Mouse (Mus musculus) neutrophil, adult 5-6 weeks (primary cell): ENCODE measurements around the gene Arsa. TPM values are rescaled to one million over a fixed set of nuclear protein-coding genes. Genes with fewer than 3 reads are reported as not detected.

Experiments used
- ATAC-seq: fragments of 151-379, 151-347 bp; 2 replicates; pipeline ENCODE4 v1.8.0; 2017; ENCODE audit warnings: mild to moderate bottlenecking, moderate TSS enrichment; ENCODE audit not compliant: insufficient number of reproducible peaks, poor library complexity, low FRiP score, severe bottlenecking; ENCODE audit errors: extremely low read depth
- total RNA-seq: library from RNA; stranded (forward); fragments of 200-1000 nt; gene quantifications from 2 replicates; pipeline ENCODE4 v1.2.3, GENCODE M21; 2017

Gene Arsa
- total RNA-seq: 13.3 and 14.2 TPM in 2 replicates

GRCm38 (mm10) chr15:89477091-89477491 lies at the start of gene Arsa:
Gene Arsa (minus strand): TSS chr15:89477425.
- no peak for ATAC-seq

DNA sequence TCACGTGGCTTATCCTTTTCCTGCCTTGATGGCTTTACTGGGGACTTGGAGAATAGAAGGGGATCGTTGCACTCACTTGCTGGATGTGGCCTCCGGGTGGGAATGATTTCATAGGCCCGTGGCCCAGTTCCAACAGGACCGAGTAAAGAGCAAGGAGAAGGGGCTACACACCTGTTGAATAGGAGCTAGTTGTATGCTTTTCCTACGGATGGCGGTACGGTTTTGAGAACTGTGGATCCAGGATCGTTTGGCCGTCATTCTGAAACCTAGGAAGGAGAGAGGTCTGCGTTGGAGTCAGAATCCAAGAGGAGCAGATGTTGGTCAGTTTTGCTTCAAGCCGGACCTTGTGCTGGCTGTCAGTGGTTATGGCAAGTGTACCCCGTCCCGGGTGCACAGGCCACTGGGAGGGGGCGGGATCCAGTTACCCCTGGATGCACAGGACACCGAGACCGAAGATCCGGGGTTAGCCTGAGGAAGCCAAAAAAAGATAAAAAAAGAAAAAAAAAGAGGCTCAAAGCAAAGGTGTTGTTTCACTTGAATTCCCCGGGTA lies 49.6 kb upstream of the Arsa start:
- no peak for ATAC-seq

DNA sequence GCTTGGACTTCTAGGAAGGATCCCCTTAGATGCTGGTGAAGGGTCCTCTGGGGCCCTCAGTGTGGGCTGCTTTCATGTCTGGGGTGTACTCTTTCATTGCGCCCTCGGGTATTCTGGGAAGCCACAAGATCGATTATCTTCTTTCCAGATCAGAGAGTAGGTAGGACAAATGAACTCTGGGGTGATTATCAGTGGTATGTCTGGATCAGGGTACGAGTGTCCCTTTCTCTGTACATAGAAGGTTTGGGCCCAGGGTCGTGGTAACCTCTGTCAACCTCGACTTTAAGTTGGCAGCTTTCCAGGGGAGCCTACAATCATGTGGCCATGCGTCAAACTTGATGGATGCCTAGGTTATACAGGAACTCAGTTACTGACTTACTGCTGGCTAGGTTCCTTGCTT lies 48.7 kb upstream of the Arsa start:
- ATAC-seq: no peak

DNA sequence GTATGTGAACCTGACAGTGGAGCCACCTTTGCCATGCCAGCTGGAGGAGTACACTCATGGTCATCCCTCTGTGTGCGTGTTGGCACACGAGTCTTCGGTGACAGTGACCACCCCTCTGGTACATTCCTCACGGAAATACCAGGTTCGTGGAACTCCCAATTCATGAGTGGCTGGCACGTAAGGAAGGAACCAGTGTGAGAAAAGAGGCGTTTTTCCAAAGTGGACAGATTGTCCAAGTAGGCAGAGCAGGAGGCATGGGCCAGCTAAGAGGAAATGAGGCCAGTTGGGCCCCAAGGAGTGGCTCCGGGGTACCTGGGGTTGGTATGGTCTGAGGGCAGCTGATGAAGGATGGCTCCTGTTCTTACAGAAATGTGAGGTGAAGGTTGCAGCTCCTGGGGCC lies 48.2 kb upstream of the Arsa start:
- ATAC-seq: no peak

- ATAC-seq: no peak
Measured at GRCm38 (mm10) chr15:89524611-89525415, 47.6 kb upstream of the Arsa start.

- ATAC-seq: no peak
Measured at GRCm38 (mm10) chr15:89524001-89524571, 46.9 kb upstream of the Arsa start.

DNA sequence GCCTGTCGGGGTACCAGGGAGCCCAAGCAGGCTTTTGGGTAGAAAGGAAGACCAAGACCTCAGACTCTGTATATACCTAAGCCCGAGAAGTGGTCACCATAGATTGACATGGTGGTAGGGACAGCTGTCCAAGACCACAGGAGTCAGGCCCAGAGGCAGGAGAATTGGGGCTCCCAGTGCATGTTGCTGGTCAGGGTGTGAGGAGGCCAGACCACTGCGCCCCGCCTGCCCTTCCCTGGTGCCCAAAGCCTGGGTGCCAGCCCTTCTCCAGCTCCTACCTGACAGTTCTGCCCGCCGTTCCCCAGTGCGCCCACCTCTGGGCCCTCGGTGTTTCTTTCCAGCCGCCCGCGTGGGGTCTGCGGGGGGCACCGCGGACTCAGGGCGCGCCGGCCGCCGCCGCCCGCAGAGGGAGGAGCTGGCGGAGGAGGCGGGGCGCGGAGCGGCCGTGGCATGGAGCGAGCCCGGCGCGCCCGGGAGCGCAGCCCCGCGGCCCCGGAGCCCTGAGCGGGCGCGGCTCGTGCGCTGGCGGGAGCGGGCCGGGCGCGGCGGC lies 46.1 kb upstream of the Arsa start:
- no peak for ATAC-seq

DNA sequence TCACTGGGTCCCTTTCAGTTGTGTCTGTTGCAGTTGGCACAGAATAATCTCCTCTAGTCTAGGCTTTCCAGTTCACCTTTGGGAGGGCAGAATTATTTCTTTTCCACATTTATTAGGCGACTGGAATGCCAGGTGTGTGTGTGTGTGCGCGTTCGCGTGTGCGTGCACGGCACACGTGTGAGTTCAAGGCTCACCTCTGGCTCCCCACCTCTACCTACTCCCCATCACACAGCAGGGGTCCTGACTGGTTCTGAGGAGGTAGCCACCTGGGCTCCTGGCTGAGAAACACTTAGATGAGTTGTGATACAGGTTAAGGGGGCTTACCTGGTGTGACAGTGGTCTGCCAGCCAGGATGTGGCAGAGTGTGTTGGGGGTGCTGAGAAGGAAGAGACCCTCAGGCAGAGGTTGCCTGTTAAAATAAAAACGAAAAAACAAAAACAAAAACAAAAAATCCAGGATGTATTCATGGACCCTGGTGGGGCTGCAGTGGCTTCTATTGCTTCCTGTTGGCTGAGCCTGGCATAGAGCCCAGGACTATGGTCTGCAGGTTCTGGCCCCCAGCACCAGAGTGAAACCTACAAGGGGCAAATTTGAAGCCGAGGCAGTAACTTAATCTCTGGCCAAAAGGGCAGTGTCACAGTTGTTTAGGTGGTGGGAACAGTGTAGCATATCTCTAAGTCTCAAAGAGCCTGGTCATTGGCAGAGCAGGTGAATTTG lies 45.5 kb upstream of the Arsa start:
- no peak for ATAC-seq

DNA sequence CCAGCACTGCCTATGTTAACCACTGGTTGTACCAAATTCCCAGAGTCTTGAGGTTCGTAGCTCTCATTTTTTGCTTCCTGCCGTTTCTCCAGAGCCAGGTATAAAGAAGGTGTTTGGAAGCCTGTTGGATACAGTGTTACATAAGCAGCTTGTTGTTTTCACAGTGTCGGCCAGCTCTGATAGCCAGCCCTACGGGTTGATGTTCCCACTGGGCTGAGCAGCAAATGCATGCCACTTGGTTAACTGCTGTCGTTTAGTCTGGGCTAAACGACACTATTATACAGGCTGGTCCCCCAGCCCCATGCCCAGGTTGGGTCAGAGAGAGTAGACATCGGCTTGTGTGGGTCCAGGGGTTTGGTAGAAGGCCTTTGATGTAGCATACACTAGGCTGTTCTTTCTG lies 44.7 kb upstream of the Arsa start:
- no peak for ATAC-seq

- ATAC-seq: no peak
Measured at GRCm38 (mm10) chr15:89512679-89513078, 35.5 kb upstream of the Arsa start.

- ATAC-seq: no peak
Measured at GRCm38 (mm10) chr15:89507751-89508150, 30.5 kb upstream of the Arsa start.

DNA sequence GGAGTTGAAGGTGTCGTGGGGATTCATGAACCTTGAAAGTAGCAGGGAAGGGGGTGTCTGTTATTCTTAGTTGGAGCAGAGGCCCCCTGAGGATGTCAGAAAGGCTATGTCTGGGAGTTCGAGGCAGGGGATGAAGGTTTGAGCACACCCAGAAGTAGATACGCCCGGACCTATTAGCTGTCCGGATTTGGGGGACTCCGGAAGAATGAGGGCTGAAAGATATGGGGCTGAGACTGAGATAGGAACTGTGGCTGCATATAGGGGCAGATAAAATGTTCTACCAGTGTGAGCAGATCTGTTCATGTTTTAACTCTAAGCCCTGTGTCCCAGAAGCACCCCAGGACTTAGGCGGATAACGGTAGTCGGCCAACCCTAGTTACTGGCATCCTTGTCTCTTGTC lies 27.6 kb upstream of the Arsa start:
- no peak for ATAC-seq

- no peak for ATAC-seq
Measured at GRCm38 (mm10) chr15:89501321-89501720, 24.1 kb upstream of the Arsa start.

DNA sequence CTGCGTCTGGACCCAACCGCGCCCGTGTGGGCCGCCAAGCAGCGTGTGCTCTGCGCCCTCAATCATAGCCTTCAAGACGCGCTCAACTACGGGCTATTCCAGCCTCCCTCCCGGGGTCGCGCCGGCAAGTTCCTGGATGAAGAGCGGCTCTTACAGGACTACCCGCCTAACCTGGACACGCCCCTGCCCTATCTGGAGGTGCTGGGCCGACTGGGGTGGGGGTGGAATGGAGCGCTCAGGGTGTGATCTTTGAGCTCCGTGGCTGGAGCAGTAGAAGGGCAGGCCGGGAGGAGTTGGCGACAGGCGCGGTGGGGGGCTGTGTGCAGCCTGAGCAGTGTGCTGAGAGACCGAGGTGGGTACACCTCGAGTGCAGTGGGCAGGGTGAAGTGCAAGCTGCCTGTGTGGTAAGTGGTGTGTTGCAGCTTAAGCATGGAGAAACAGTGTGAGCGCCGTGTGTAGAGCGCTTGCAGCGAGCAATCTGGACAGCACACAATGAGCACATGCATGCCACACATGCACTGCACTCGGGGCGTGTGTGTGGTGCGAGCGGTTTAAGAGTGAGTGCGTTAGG lies 23.1 kb upstream of the Arsa start:
- ATAC-seq: no peak

DNA sequence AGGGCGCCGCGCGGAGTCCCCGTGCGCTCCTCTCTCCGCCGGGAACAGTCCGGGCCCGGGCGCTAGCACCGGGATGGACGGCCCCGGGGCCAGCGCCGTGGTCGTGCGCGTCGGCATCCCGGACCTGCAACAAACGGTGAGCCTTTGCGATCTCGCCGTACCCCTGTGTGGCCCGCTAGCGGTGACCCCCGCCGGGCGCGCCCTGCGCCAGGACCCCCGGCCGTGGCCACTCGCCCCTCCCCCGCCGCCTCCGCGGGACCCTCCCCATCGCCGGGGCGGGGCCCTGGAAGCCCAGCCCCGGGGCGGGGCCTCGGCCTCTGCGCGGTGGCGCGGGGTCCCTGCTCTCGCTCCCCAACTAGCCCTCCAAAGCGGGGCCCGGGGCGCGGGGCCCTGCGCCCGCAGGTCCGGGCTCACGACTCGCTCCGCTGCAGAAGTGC lies 22.6 kb upstream of the Arsa start:
- ATAC-seq: no peak

GRCm38 (mm10) chr15:89498961-89499688 lies 21.9 kb upstream of the Arsa start, which contains the start of gene Shank3:
Gene Shank3 (plus strand): TSS chr15:89499623.
- ATAC-seq: no peak

- no peak for ATAC-seq
Measured at GRCm38 (mm10) chr15:89498049-89498960, 21.1 kb upstream of the Arsa start.
